Mouse (Mus musculus) lung, postnatal 0 days (tissue): ENCODE results near the gene Syngap1.

Source experiments
- CTCF ChIP-seq: IDR thresholded peaks from 2 replicates; pipeline ENCODE4 v1.5.1; 2016; ENCODE audit warnings: antibody characterized with exemption, mild to moderate bottlenecking
- EP300 ChIP-seq: IDR thresholded peaks from 2 replicates; pipeline ENCODE4 v1.6.1; 2016; ENCODE audit warnings: antibody characterized with exemption, mild to moderate bottlenecking, control low read depth

DNA sequence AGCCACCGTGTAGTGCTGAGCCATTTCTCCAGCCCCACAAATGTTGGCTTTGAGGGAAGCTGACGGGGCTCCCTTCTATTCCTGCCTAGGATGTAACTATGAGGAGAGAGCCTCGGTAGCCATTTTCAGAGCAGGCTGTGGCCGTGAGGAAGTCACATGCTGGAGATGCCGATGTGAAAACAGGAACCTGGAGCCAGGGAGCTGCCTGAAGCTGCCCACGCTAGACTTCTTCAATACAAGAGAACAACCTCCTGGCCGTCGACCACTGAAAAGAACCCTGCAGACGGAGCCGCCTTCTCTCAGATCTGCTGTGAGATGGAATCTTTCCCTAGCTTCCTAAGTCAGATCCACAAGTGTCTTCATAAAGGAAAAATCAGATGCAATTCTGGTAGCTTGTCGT lies 64.6 kb downstream of the Syngap1 start:
- TF ChIP-seq CTCF, result no peak
- no peak for TF ChIP-seq EP300
